Mouse (Mus musculus) heart, embryonic 12.5 days (tissue): Measurements from ENCODE around the gene Hnrnpl. TPM values are rescaled to one million over a fixed set of nuclear protein-coding genes. Genes with fewer than 3 reads are reported as not detected.
A peak's percentile ranks its signal among the peaks of the same experiment; 100 is the strongest.
"Not testable (repeated sequence)": the region's sequence is repeated elsewhere in the genome, so short reads cannot be mapped to it uniquely, and the experiment has no call there.

Experiments used
- ATAC-seq: fragments of 200-750 bp; cut with Nextera tagmentation; 2 replicates; pipeline ENCODE4 v1.8.0; 2017; ENCODE audit warnings: moderate TSS enrichment, moderate library complexity; ENCODE audit not compliant: insufficient number of reproducible peaks, low FRiP score
- H3K27ac ChIP-seq: fragments of 300-500 bp; sonication (generic); 2 replicates; pipeline ENCODE4 v1.5.1; 2016; ENCODE audit warnings: mild to moderate bottlenecking, moderate library complexity; ENCODE audit not compliant: poor library complexity, severe bottlenecking
- H3K27me3 ChIP-seq: fragments of 300-500 bp; sonication (generic); replicated peaks from 2 replicates; pipeline ENCODE4 v1.6.1; 2016; ENCODE audit warnings: mild to moderate bottlenecking, moderate library complexity
- H3K36me3 ChIP-seq: fragments of 300-500 bp; sonication (generic); 2 replicates; pipeline ENCODE4 v1.6.1; 2016; ENCODE audit warnings: mild to moderate bottlenecking, moderate library complexity
- H3K4me1 ChIP-seq: fragments of 300-500 bp; sonication (generic); replicated peaks from 2 replicates; pipeline ENCODE4 v1.6.1; 2016; ENCODE audit warnings: mild to moderate bottlenecking
- H3K4me2 ChIP-seq: fragments of 300-500 bp; sonication (generic); 2 replicates; pipeline ENCODE4 v1.6.1; 2016; ENCODE audit warnings: mild to moderate bottlenecking, moderate library complexity
- H3K4me3 ChIP-seq: fragments of 300-500 bp; sonication (generic); 2 replicates; pipeline ENCODE4 v1.5.1; 2016; ENCODE audit warnings: mild to moderate bottlenecking
- H3K9ac ChIP-seq: fragments of 300-500 bp; sonication (generic); 2 replicates; pipeline ENCODE4 v1.6.1; 2016; ENCODE audit warnings: mild to moderate bottlenecking, moderate library complexity
- H3K9me3 ChIP-seq: fragments of 300-500 bp; sonication (generic); replicated peaks from 2 replicates; pipeline ENCODE4 v1.6.1; 2016; ENCODE audit warnings: mild to moderate bottlenecking, moderate library complexity
- WGBS: fragments of 180-500 bp; shearing (Covaris S2); methylation state at CpG from one replicate; pipeline ENCODE4 v1.1.7; 2016; 5-methylcytosine and 5-hydroxymethylcytosine counted together
- polyA plus RNA-seq: library from polyadenylated mRNA; unstranded; fragments of >200 nt; fragmentation: Nextera tagmentation; extraction: Ambion mirVana; gene quantifications from 2 replicates; pipeline ENCODE4 v1.2.1, GENCODE M21; 2016

Hnrnpl gene
- polyA plus RNA-seq, 1 experiment from 2014 or later, result 218 TPM

GRCm38 (mm10) chr7:28863540-28863939 is 55.2 kb downstream of the Hnrnpl start, which contains the start of gene Lgals7:
TSS of gene Lgals7 (plus strand) at chr7:28863853.
- no peaks in the 10 kb centered on the region for H3K36me3 ChIP-seq
- H3K9ac ChIP-seq, result no peak within 1 kb of the TSS
- peaks cover 5% of the 10 kb centered on the region; the same call in 1 of the 2 replicates for H3K9me3 ChIP-seq
- H3K4me1 ChIP-seq, result peaks cover 28% of the 10 kb centered on the region
- H3K27me3 ChIP-seq, result no peaks in the 10 kb centered on the region
- H3K4me3 ChIP-seq, result no peak within 1 kb of the TSS
- H3K4me2 ChIP-seq, result peak within 1 kb of the TSS; percentile 8; the same call in 1 of the 2 replicates
- no peak for ATAC-seq
- no peak within 1 kb of the TSS for H3K27ac ChIP-seq
- WGBS, result 76% methylated on average over 6 of the region's 6 CpGs

GRCm38 (mm10) chr7:28864288-28864750 is 56.0 kb downstream of the Hnrnpl start:
- ATAC-seq, result no peak
- H3K27me3 ChIP-seq, result no peaks in the 10 kb centered on the region
- no peak overlapping the region for H3K9ac ChIP-seq
- no peak overlapping the region for H3K27ac ChIP-seq
- H3K4me1 ChIP-seq, result peaks cover 28% of the 10 kb centered on the region
- peaks cover 5% of the 10 kb centered on the region; the same call in 1 of the 2 replicates for H3K9me3 ChIP-seq
- H3K36me3 ChIP-seq, result no peaks in the 10 kb centered on the region
- H3K4me3 ChIP-seq, result no peak overlapping the region
- WGBS, result 36% methylated on average over 9 of the region's 9 CpGs
- H3K4me2 ChIP-seq, result peak overlapping the region; percentile 8; the same call in 1 of the 2 replicates

GRCm38 (mm10) chr7:28865481-28866300 is 57.4 kb downstream of the Hnrnpl start:
- WGBS, result 39% methylated on average over 33 of the region's 33 CpGs
- peak overlapping the region; percentile 37 for H3K9ac ChIP-seq
- peak; percentile 68 for ATAC-seq
- H3K27me3 ChIP-seq, result no peaks in the 10 kb centered on the region
- H3K4me3 ChIP-seq, result peak overlapping the region; percentile 26
- H3K4me1 ChIP-seq, result peaks cover 28% of the 10 kb centered on the region
- peak overlapping the region; percentile 67 for H3K4me2 ChIP-seq
- H3K27ac ChIP-seq, result peak overlapping the region; percentile 6; the same call in 1 of the 2 replicates
- no peaks in the 10 kb centered on the region for H3K36me3 ChIP-seq
- H3K9me3 ChIP-seq, result peaks cover 5% of the 10 kb centered on the region; the same call in 1 of the 2 replicates

- H3K27ac ChIP-seq, result no peak overlapping the region
- no peak overlapping the region; the same call in 1 of the 2 replicates for H3K4me2 ChIP-seq
- no peak for ATAC-seq
- H3K4me1 ChIP-seq, result peaks cover 28% of the 10 kb centered on the region
- no peaks in the 10 kb centered on the region for H3K9me3 ChIP-seq
- H3K9ac ChIP-seq, result no peak overlapping the region
- no peaks in the 10 kb centered on the region for H3K36me3 ChIP-seq
- H3K4me3 ChIP-seq, result no peak overlapping the region
- H3K27me3 ChIP-seq, result no peaks in the 10 kb centered on the region
- 89% methylated on average over 28 of the region's 28 CpGs for WGBS
Measured at GRCm38 (mm10) chr7:28866769-28867507, 58.6 kb downstream of the Hnrnpl start.

GRCm38 (mm10) chr7:28867508-28868340 is 59.4 kb downstream of the Hnrnpl start:
- not testable (repeated sequence) for H3K9me3 ChIP-seq, H3K9ac ChIP-seq, H3K27me3 ChIP-seq, H3K36me3 ChIP-seq, H3K27ac ChIP-seq
- H3K4me2 ChIP-seq, result peak overlapping the region; percentile 44
- H3K4me3 ChIP-seq, result peak overlapping the region; percentile 14; the same call in 1 of the 2 replicates
- peak; percentile 52; the same call in 1 of the 2 replicates for ATAC-seq
- WGBS, result 21% methylated on average over 23 of the region's 23 CpGs
- peaks cover 28% of the 10 kb centered on the region for H3K4me1 ChIP-seq

GRCm38 (mm10) chr7:28870901-28871664 is 62.7 kb downstream of the Hnrnpl start:
- Histone ChIP-seq H3K36me3 (no peaks in the 10 kb centered on the region), H3K4me1 (peaks cover 5% of the 10 kb centered on the region), H3K9me3 (no peaks in the 10 kb centered on the region), H3K27me3 (no peaks in the 10 kb centered on the region), H3K4me3 (no peak overlapping the region), H3K27ac (no peak overlapping the region), H3K9ac (no peak overlapping the region), H3K4me2 (no peak overlapping the region)
- 82% methylated on average over 24 of the region's 24 CpGs for WGBS
- ATAC-seq, result no peak

Other genes with a start within 250 kb of the Hnrnpl start
- gene Samd4b, start 210.4 kb upstream of the Hnrnpl start, polyA plus RNA-seq, result 29.0 and 29.5 TPM in 2 replicates
- 32.7 TPM in 2 replicates for gene Pak4, start 210.4 kb upstream of the Hnrnpl start, polyA plus RNA-seq
- not detected in 2 replicates for gene Acp7, start 177.2 kb upstream of the Hnrnpl start, polyA plus RNA-seq
- gene Fbxo27, start 115.7 kb upstream of the Hnrnpl start, polyA plus RNA-seq, result 3.4 and 4.7 TPM in 2 replicates
- gene Fbxo17, start 91.7 kb upstream of the Hnrnpl start, polyA plus RNA-seq, result 9.9 and 10.4 TPM in 2 replicates
- gene Mrps12, start 66.7 kb upstream of the Hnrnpl start, polyA plus RNA-seq, result 116 TPM in 2 replicates
- gene Sars2, start 66.5 kb upstream of the Hnrnpl start, polyA plus RNA-seq, result 23.2 and 27.3 TPM in 2 replicates
- not detected in 2 replicates for gene Ccer2, start 52.4 kb upstream of the Hnrnpl start, polyA plus RNA-seq
- 46.6 and 49.0 TPM in 2 replicates for gene Sirt2, start 41.8 kb upstream of the Hnrnpl start, polyA plus RNA-seq
- 30.0 and 32.1 TPM in 2 replicates for gene Nfkbib, start 41.0 kb upstream of the Hnrnpl start, polyA plus RNA-seq
- gene Rinl, start 19.6 kb upstream of the Hnrnpl start, polyA plus RNA-seq, result 2.7 and 2.8 TPM in 2 replicates
- gene Ech1, start 16.7 kb downstream of the Hnrnpl start, polyA plus RNA-seq, result 137 and 142 TPM in 2 replicates
- 4.2 and 4.4 TPM in 2 replicates for gene Lgals4, start 25.3 kb downstream of the Hnrnpl start, polyA plus RNA-seq
- gene Lgals7, start 55.3 kb downstream of the Hnrnpl start, polyA plus RNA-seq, result 1.1 and 1.3 TPM in 2 replicates
- gene Capn12, start 72.9 kb downstream of the Hnrnpl start, polyA plus RNA-seq, result 0.17 and 0.27 TPM in 2 replicates
- gene Actn4, start 153.8 kb downstream of the Hnrnpl start, polyA plus RNA-seq, result 317 and 318 TPM in 2 replicates
- 254 and 255 TPM in 2 replicates for gene Eif3k, start 173.3 kb downstream of the Hnrnpl start, polyA plus RNA-seq
- 5.8 and 6.5 TPM in 2 replicates for gene Map4k1, start 173.5 kb downstream of the Hnrnpl start, polyA plus RNA-seq